ENCODE assay signal across 8 mouse cellular contexts in the genomic region with DNA sequence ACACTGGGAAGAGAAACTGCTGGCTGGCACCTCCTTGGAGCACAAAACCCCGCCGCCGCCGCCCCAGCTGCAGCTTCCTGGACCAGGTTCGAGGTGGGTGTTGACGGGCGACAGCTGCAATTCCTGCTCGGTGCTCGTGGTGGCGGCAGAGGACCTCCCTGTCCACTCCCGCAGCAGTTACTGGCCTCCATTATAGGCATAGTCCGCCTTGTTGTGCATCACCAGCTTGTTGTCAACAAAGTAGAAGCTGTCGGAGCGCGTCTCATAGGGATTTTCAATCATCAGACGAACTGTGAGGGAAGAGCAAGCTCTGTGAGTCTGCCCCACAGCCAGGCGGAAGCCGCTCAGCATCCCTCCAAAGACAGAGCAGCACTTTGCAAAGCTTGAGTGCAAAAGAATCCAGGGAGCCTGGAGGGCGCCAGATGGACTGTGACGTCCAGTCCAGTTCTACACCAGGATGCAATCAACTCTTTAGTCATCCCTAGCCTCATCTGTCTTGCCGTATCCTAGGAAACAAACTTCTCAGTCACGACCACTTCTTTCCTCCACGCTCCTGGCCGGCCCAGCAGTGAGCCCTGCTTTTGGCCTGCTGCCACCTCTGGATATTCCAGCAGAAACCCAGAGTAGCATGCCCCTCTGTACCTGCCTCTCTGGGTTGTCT. TPM values are rescaled to one million over a fixed set of nuclear protein-coding genes. Genes with fewer than 3 reads are reported as not detected.
DNase-seq lines count a peak whose midpoint lies in the region; ATAC-seq lines count a peak whose summit lies in the region.

No protein-coding gene starts in this region.

- peak overlapping the region; percentile 10; the same call in 1 of the 2 replicates for H3K4me2 ChIP-seq in hindbrain, embryonic 15.5 days

- H3K4me3 ChIP-seq in hindbrain, embryonic 15.5 days = no peak overlapping the region

- H3K36me3 ChIP-seq in hindbrain, embryonic 15.5 days = peaks cover 50% of the 10 kb centered on the region

- no peaks in the 10 kb centered on the region for H3K9me3 ChIP-seq in hindbrain, embryonic 15.5 days

- peaks cover 10% of the 10 kb centered on the region for H3K4me1 ChIP-seq in hindbrain, embryonic 15.5 days (replicated peaks)

- peak; percentile 92 for DNase-seq in cerebellum, postnatal 25 days
- DNase-seq in frontal cortex, postnatal 25 days (ENCODE audit: low spot score in 2 of 2) = peak; percentile 83 to 84
- peak; percentile 79 for DNase-seq in left cerebral cortex, adult 11 months (ENCODE audit: low spot score)
- DNase-seq in lung, postnatal 4 days = peak; percentile 88 to 91
- peak; percentile 92 for DNase-seq in right cerebral cortex, adult 18-20 months
- peak; percentile 66 for DNase-seq in urinary bladder, postnatal 25 days (ENCODE audit: low spot score)

- peak; percentile 85 for ATAC-seq in activated CD4-positive, CD25-positive, alpha-beta regulatory T cell, adult 4 months
- ATAC-seq in hindbrain, embryonic 15.5 days (ENCODE audit: low FRiP score, low read depth) = peak; percentile 68; the same call in 1 of the 2 replicates

- H3K27ac ChIP-seq in hindbrain, embryonic 15.5 days (replicated peaks) = peak overlapping the region; percentile 63

- H3K27me3 ChIP-seq in hindbrain, embryonic 15.5 days = no peaks in the 10 kb centered on the region

- H3K9ac ChIP-seq in hindbrain, embryonic 15.5 days = no peak overlapping the region

- 15% methylated on average over 24 of the region's 24 CpGs for WGBS in hindbrain, embryonic 15.5 days

RNA-seq across cellular contexts. Expression of a gene that starts 6.2 kb away (rescaled TPM):
- 10 to 100 TPM; 14.7 to 24.1 TPM for polyA plus RNA-seq in activated CD4-positive, CD25-positive, alpha-beta regulatory T cell, adult 4 months (2017; shearing (Covaris generic))
- polyA plus RNA-seq in hindbrain, embryonic 15.5 days (2015; fragmentation: Nextera tagmentation; extraction: Ambion mirVana) = 21.6 and 23.1 TPM in 2 replicates

RNA-seq across cellular contexts. Expression of a gene that starts 9.4 kb away (rescaled TPM):
- polyA plus RNA-seq in activated CD4-positive, CD25-positive, alpha-beta regulatory T cell, adult 4 months (2017; shearing (Covaris generic)) = 10 to 100 TPM; 18.3 to 19.0 TPM
- 36.9 and 38.0 TPM in 2 replicates for polyA plus RNA-seq in hindbrain, embryonic 15.5 days (2015; fragmentation: Nextera tagmentation; extraction: Ambion mirVana)

RNA-seq across cellular contexts. Expression of a gene that starts 27.2 kb away (rescaled TPM):
- 10 to 100 TPM; 11.7 to 19.1 TPM for polyA plus RNA-seq in activated CD4-positive, CD25-positive, alpha-beta regulatory T cell, adult 4 months (2017; shearing (Covaris generic))
- polyA plus RNA-seq in hindbrain, embryonic 15.5 days (2015; fragmentation: Nextera tagmentation; extraction: Ambion mirVana) = 39.1 and 39.3 TPM in 2 replicates

RNA-seq across cellular contexts. Expression of a gene that starts 32.6 kb away (rescaled TPM):
- polyA plus RNA-seq in activated CD4-positive, CD25-positive, alpha-beta regulatory T cell, adult 4 months (2017; shearing (Covaris generic)) = 10 to 100 TPM; 26.8 to 37.1 TPM
- 30.6 and 33.6 TPM in 2 replicates for polyA plus RNA-seq in hindbrain, embryonic 15.5 days (2015; fragmentation: Nextera tagmentation; extraction: Ambion mirVana)
